Mouse (Mus musculus) cerebellum, adult 2 months (tissue): Measurements from ENCODE around the gene Pcmt1. TPM values are rescaled to one million over a fixed set of nuclear protein-coding genes. Genes with fewer than 3 reads are reported as not detected.
"Not testable (repeated sequence)": the region's sequence is repeated elsewhere in the genome, so short reads cannot be mapped to it uniquely, and the experiment has no call there.

Experiments
- DNase-seq, 2 experiments: peaks; one replicate each; pipeline ENCODE4 v3.0.0; 2021
- H3K27ac ChIP-seq: fragments of 200-500 bp; 2 replicates; pipeline ENCODE4 v1.5.1; 2012; ENCODE audit warnings: low read length, control low read depth, inconsistent platforms; ENCODE audit not compliant: insufficient read depth
- H3K27me3 ChIP-seq: fragments of 200-500 bp; 2 replicates; pipeline ENCODE4 v1.6.1; 2012; ENCODE audit warnings: inconsistent platforms, mild to moderate bottlenecking, low read length, moderate library complexity; ENCODE audit not compliant: control insufficient read depth, insufficient read depth
- H3K4me1 ChIP-seq: fragments of 200-500 bp; 2 replicates; pipeline ENCODE4 v1.6.1; 2011; ENCODE audit warnings: low read length; ENCODE audit not compliant: control insufficient read depth, insufficient read depth
- H3K4me3 ChIP-seq: fragments of 200-500 bp; replicated peaks from 2 replicates; pipeline ENCODE3; 2011; ENCODE audit warnings: mild to moderate bottlenecking, low read depth, low read length, control low read depth; ENCODE audit not compliant: insufficient read depth
- CTCF ChIP-seq: fragments of 200-500 bp; IDR thresholded peaks from 2 replicates; pipeline ENCODE4 v1.5.1; 2011; ENCODE audit warnings: low read depth, mild to moderate bottlenecking, control low read depth, low read length, moderate library complexity, borderline replicate concordance; ENCODE audit not compliant: insufficient read depth
- POLR2A ChIP-seq: fragments of 200-500 bp; IDR thresholded peaks from 2 replicates; pipeline ENCODE4 v1.6.1; 2011; ENCODE audit warnings: low read length, control low read depth, borderline replicate concordance; ENCODE audit not compliant: insufficient read depth
- WGBS: fragments of 180-500 bp; shearing (Covaris S2); methylation state at CpG from one replicate; pipeline ENCODE4 v1.1.7; 2018; 5-methylcytosine and 5-hydroxymethylcytosine counted together
- polyA plus RNA-seq: library from polyadenylated mRNA; depleted of rRNA; stranded (reverse); fragments of >200 nt; gene quantifications from 2 replicates; pipeline ENCODE4 v1.2.3, GENCODE M21; 2012

Pcmt1 gene
- polyA plus RNA-seq, 1 experiment: 151 TPM

GRCm38 (mm10) chr10:7630951-7631720 lies 49.8 kb downstream of the Pcmt1 start:
- no peaks in the 10 kb centered on the region for H3K4me1 ChIP-seq
- 56% methylated on average over 16 of the region's 16 CpGs for WGBS
- H3K27me3 ChIP-seq: no peaks in the 10 kb centered on the region
- no peak for DNase-seq
- TF ChIP-seq POLR2A (no peak), CTCF (no peak)
- H3K27ac ChIP-seq: no peak overlapping the region
- H3K4me3 ChIP-seq: no peak overlapping the region

- DNase-seq: no peak
- 90% methylated on average over 5 of the region's 5 CpGs for WGBS
- no peaks in the 10 kb centered on the region for H3K4me1 ChIP-seq
- no peaks in the 10 kb centered on the region for H3K27me3 ChIP-seq
- H3K27ac ChIP-seq: no peak overlapping the region
- no peak for TF ChIP-seq CTCF
- TF ChIP-seq POLR2A: no peak
- no peak overlapping the region for H3K4me3 ChIP-seq
Measured at GRCm38 (mm10) chr10:7630286-7630685, 50.6 kb downstream of the Pcmt1 start.

GRCm38 (mm10) chr10:7629092-7629491 lies 51.8 kb downstream of the Pcmt1 start:
- H3K27ac ChIP-seq: no peak overlapping the region
- TF ChIP-seq POLR2A (no peak), CTCF (no peak)
- no peaks in the 10 kb centered on the region for H3K27me3 ChIP-seq
- 93% methylated on average over 4 of the region's 4 CpGs for WGBS
- no peak for DNase-seq
- H3K4me3 ChIP-seq: no peak overlapping the region
- H3K4me1 ChIP-seq: peaks cover 4% of the 10 kb centered on the region; the same call in 1 of the 2 replicates

GRCm38 (mm10) chr10:7623861-7624518 lies 56.9 kb downstream of the Pcmt1 start:
- TF ChIP-seq POLR2A: no peak
- no peak for TF ChIP-seq CTCF
- WGBS: 49% methylated on average over 3 of the region's 3 CpGs

GRCm38 (mm10) chr10:7622378-7622777 lies 58.6 kb downstream of the Pcmt1 start:
- Histone ChIP-seq H3K4me3 (no peak overlapping the region), H3K27ac (no peak overlapping the region), H3K4me1 (peaks cover 22% of the 10 kb centered on the region; the same call in 1 of the 2 replicates), H3K27me3 (no peaks in the 10 kb centered on the region)
- TF ChIP-seq POLR2A (no peak), CTCF (no peak)
- peak in 1 of 2 experiments; percentile 54 for DNase-seq
- WGBS: 16% methylated on average over 3 of the region's 3 CpGs

More at GRCm38 (mm10) chr10:7623861-7624518, 56.9 kb downstream of the Pcmt1 start:
- Histone ChIP-seq H3K4me1 (peaks cover 22% of the 10 kb centered on the region; the same call in 1 of the 2 replicates), H3K27me3 (no peaks in the 10 kb centered on the region), H3K27ac (no peak overlapping the region), H3K4me3 (no peak overlapping the region)
- DNase-seq: peak in 1 of 2 experiments; percentile 33

- DNase-seq: no peak
- H3K27me3 ChIP-seq: no peaks in the 10 kb centered on the region
- WGBS: 83% methylated on average over 5 of the region's 5 CpGs
- H3K27ac ChIP-seq: no peak overlapping the region
- H3K4me1 ChIP-seq: peaks cover 22% of the 10 kb centered on the region; the same call in 1 of the 2 replicates
- no peak for TF ChIP-seq CTCF
- no peak for TF ChIP-seq POLR2A
- no peak overlapping the region for H3K4me3 ChIP-seq
Measured at GRCm38 (mm10) chr10:7620723-7621122, 60.2 kb downstream of the Pcmt1 start.

GRCm38 (mm10) chr10:7619821-7620241 lies 61.1 kb downstream of the Pcmt1 start:
- Histone ChIP-seq H3K4me1 (peaks cover 22% of the 10 kb centered on the region; the same call in 1 of the 2 replicates), H3K27me3 (no peaks in the 10 kb centered on the region), H3K4me3 (no peak overlapping the region), H3K27ac (no peak overlapping the region)
- 64% methylated on average over 5 of the region's 5 CpGs for WGBS
- no peak for DNase-seq
- no peak for TF ChIP-seq CTCF
- no peak for TF ChIP-seq POLR2A

GRCm38 (mm10) chr10:7617556-7617955 lies 63.4 kb downstream of the Pcmt1 start:
- H3K4me1 ChIP-seq, H3K4me3 ChIP-seq, H3K27me3 ChIP-seq, DNase-seq, H3K27ac ChIP-seq: not testable (repeated sequence)
- 52% methylated on average over 3 of the region's 3 CpGs for WGBS

- H3K27ac ChIP-seq, H3K27me3 ChIP-seq, DNase-seq, H3K4me3 ChIP-seq, H3K4me1 ChIP-seq: not testable (repeated sequence)
- WGBS: 92% methylated on average over 11 of the region's 11 CpGs
Measured at GRCm38 (mm10) chr10:7617146-7617545, 63.8 kb downstream of the Pcmt1 start.
